Mouse (Mus musculus) frontal cortex, postnatal 14 days (tissue): ENCODE data around the gene Mybpc3.

ENCODE experiments used
- DNase-seq, 2 experiments: peaks; one replicate each; pipeline ENCODE4 v3.0.0; 2022; ENCODE audit warnings: low spot score in 2 of 2

Gene Mybpc3

GRCm38 (mm10) chr2:91121497-91121896 lies 3.6 kb downstream of the Mybpc3 start:
- no peak for DNase-seq

GRCm38 (mm10) chr2:91123521-91123920 lies 5.6 kb downstream of the Mybpc3 start:
- no peak for DNase-seq

GRCm38 (mm10) chr2:91125101-91125500 lies 7.2 kb downstream of the Mybpc3 start:
- no peak for DNase-seq

GRCm38 (mm10) chr2:91128761-91129160 lies 10.8 kb downstream of the Mybpc3 start:
- no peak for DNase-seq

GRCm38 (mm10) chr2:91130126-91130525 lies 12.2 kb downstream of the Mybpc3 start:
- no peak for DNase-seq

GRCm38 (mm10) chr2:91131251-91131650 lies 13.3 kb downstream of the Mybpc3 start:
- DNase-seq = no peak

- no peak for DNase-seq
Observed at GRCm38 (mm10) chr2:91132035-91132434, 14.1 kb downstream of the Mybpc3 start.

GRCm38 (mm10) chr2:91136513-91137412 lies 18.8 kb downstream of the Mybpc3 start:
- DNase-seq = no peak

- DNase-seq = no peak
Observed at GRCm38 (mm10) chr2:91137481-91137880, 19.5 kb downstream of the Mybpc3 start.

- DNase-seq = no peak
Observed at GRCm38 (mm10) chr2:91139311-91139710, 21.4 kb downstream of the Mybpc3 start.

- no peak for DNase-seq
Observed at GRCm38 (mm10) chr2:91139764-91140163, 21.8 kb downstream of the Mybpc3 start.

GRCm38 (mm10) chr2:91142920-91143319 lies 25.0 kb downstream of the Mybpc3 start:
- no peak for DNase-seq

- DNase-seq = no peak
Observed at GRCm38 (mm10) chr2:91143401-91143800, 25.5 kb downstream of the Mybpc3 start.

- DNase-seq = no peak
Observed at GRCm38 (mm10) chr2:91148101-91148500, 30.2 kb downstream of the Mybpc3 start.

GRCm38 (mm10) chr2:91151331-91151730 lies 33.4 kb downstream of the Mybpc3 start:
- no peak for DNase-seq

- DNase-seq = no peak
Observed at GRCm38 (mm10) chr2:91152885-91153377, 35.0 kb downstream of the Mybpc3 start.

GRCm38 (mm10) chr2:91154091-91154490 lies 36.1 kb downstream of the Mybpc3 start:
- DNase-seq = no peak

- DNase-seq = no peak
Observed at GRCm38 (mm10) chr2:91157002-91157752, 39.2 kb downstream of the Mybpc3 start.

GRCm38 (mm10) chr2:91160591-91160990 lies 42.6 kb downstream of the Mybpc3 start:
- no peak for DNase-seq

- DNase-seq = no peak
Observed at GRCm38 (mm10) chr2:91162952-91163351, 45.0 kb downstream of the Mybpc3 start.

- no peak for DNase-seq
Observed at GRCm38 (mm10) chr2:91163532-91163931, 45.6 kb downstream of the Mybpc3 start.

- no peak for DNase-seq
Observed at GRCm38 (mm10) chr2:91164991-91165390, 47.0 kb downstream of the Mybpc3 start.

- DNase-seq = no peak
Observed at GRCm38 (mm10) chr2:91167629-91168028, 49.7 kb downstream of the Mybpc3 start.
